Mouse (Mus musculus) limb, embryonic 10.5 days (tissue): ENCODE measurements around the gene Lmo4. TPM values are rescaled to one million over a fixed set of nuclear protein-coding genes. Genes with fewer than 3 reads are reported as not detected.

Source experiments
- DNase-seq: peaks from one replicate; pipeline ENCODE4 v3.0.0-alpha.2; 2017; ENCODE audit warnings: low spot score
- H3K27ac ChIP-seq: fragments of 300-500 bp; sonication (generic); 2 replicates; pipeline ENCODE4 v1.5.1; 2016; ENCODE audit warnings: mild to moderate bottlenecking
- H3K27me3 ChIP-seq: fragments of 300-500 bp; sonication (generic); 2 replicates; pipeline ENCODE4 v1.6.1; 2016; ENCODE audit warnings: low read depth, mild to moderate bottlenecking; ENCODE audit not compliant: poor library complexity, severe bottlenecking
- H3K36me3 ChIP-seq: fragments of 300-500 bp; sonication (generic); 2 replicates; pipeline ENCODE4 v1.6.1; 2016; ENCODE audit warnings: mild to moderate bottlenecking, moderate library complexity
- H3K4me1 ChIP-seq: fragments of 300-500 bp; sonication (generic); 2 replicates; pipeline ENCODE4 v1.6.1; 2016
- H3K4me3 ChIP-seq: fragments of 300-500 bp; sonication (generic); 2 replicates; pipeline ENCODE4 v1.5.1; 2016; ENCODE audit warnings: mild to moderate bottlenecking, moderate library complexity
- H3K9me3 ChIP-seq: fragments of 300-500 bp; sonication (generic); replicated peaks from 2 replicates; pipeline ENCODE4 v1.6.1; 2016; ENCODE audit warnings: mild to moderate bottlenecking
- WGBS: fragments of 180-500 bp; shearing (Covaris S2); methylation state at CpG from one replicate; pipeline ENCODE4 v1.1.7; 2016; 5-methylcytosine and 5-hydroxymethylcytosine counted together
- polyA plus RNA-seq: library from polyadenylated mRNA; unstranded; fragments of >200 nt; fragmentation: Nextera tagmentation; extraction: Ambion mirVana; gene quantifications from 2 replicates; pipeline ENCODE4 v1.2.1, GENCODE M21; 2016

Lmo4 gene
- 45.9 and 56.6 TPM in 2 replicates for polyA plus RNA-seq

GRCm38 (mm10) chr3:144204413-144205311 lies at the start of gene Lmo4:
Lmo4 (minus strand) TSS chr3:144205220.
- Histone ChIP-seq H3K27me3 (no peaks in the 10 kb centered on the region), H3K27ac (peak within 1 kb of the TSS; percentile 98), H3K9me3 (no peaks in the 10 kb centered on the region), H3K36me3 (peaks cover 23% of the 10 kb centered on the region), H3K4me1 (peaks cover 35% of the 10 kb centered on the region), H3K4me3 (peak within 1 kb of the TSS; percentile 91)
- under 1% methylated on average over 64 of the region's 76 CpGs for WGBS
- peak; percentile 85 for DNase-seq

GRCm38 (mm10) chr3:144254281-144254680 lies 49.3 kb upstream of the Lmo4 start:
- Histone ChIP-seq H3K27me3 (no peaks in the 10 kb centered on the region), H3K36me3 (no peaks in the 10 kb centered on the region), H3K4me3 (no peak overlapping the region), H3K9me3 (no peaks in the 10 kb centered on the region), H3K4me1 (peaks cover 7% of the 10 kb centered on the region; the same call in 1 of the 2 replicates), H3K27ac (no peak overlapping the region)
- DNase-seq = no peak
- 85% methylated on average over 5 of the region's 5 CpGs for WGBS

DNA sequence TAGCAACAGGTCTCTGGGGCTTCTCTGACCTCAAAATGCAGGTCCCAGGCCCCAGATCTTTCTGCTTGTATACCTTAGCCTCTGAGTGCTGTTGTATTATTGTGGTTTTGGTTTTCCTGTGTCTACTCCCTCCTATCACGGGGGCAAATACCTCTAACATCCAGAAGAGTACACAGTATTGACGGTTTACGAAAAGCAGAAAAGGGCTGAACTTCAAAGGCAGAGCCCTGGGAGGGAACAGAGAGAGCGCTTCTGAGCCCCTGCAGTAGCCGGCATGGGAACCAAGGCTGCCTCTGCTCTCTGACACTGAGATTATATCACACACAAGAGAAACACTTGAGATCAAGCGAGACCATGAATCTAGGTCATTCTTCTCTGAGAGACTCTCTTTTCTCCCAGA lies 48.0 kb upstream of the Lmo4 start:
- H3K36me3 ChIP-seq = no peaks in the 10 kb centered on the region
- no peak overlapping the region for H3K27ac ChIP-seq
- H3K27me3 ChIP-seq = no peaks in the 10 kb centered on the region
- no peak for DNase-seq
- peaks cover 4% of the 10 kb centered on the region; the same call in 1 of the 2 replicates for H3K4me1 ChIP-seq
- no peaks in the 10 kb centered on the region for H3K9me3 ChIP-seq
- 64% methylated on average over 6 of the region's 6 CpGs for WGBS
- H3K4me3 ChIP-seq = no peak overlapping the region

DNA sequence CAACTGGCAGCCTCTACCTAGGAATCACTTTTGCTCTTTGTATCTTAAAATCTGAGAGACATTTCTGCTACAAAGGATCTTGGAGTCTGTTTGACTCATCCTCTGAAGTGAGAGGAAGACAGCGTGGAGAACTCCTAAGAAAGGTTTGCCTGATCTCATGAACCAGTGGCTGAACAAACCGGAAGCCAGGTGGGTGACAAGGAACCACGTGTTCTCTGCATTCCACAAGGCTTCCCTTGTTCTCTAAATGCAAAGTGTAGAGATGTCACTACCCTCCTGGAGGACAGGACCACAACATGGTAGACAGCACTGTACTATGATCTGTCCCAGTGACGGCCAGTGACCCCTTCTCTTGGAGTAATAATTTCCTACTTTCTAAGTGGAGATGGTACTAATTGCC lies 47.1 kb upstream of the Lmo4 start:
- no peak for DNase-seq
- Histone ChIP-seq H3K9me3 (no peaks in the 10 kb centered on the region), H3K27me3 (no peaks in the 10 kb centered on the region), H3K36me3 (no peaks in the 10 kb centered on the region), H3K4me1 (0 out of 2 replicates have a peak, but pooled peaks cover 3% of the 10 kb centered on the region), H3K27ac (no peak overlapping the region), H3K4me3 (no peak overlapping the region)
- WGBS = 90% methylated on average over 4 of the region's 4 CpGs

- no peak overlapping the region for H3K4me3 ChIP-seq
- 27% methylated on average over 15 of the region's 15 CpGs for WGBS
- no peaks in the 10 kb centered on the region for H3K27me3 ChIP-seq
- H3K9me3 ChIP-seq = no peaks in the 10 kb centered on the region
- no peak overlapping the region for H3K27ac ChIP-seq
- no peaks in the 10 kb centered on the region for H3K36me3 ChIP-seq
- no peaks in the 10 kb centered on the region for H3K4me1 ChIP-seq
- peak; percentile 86 for DNase-seq
These were observed 37.1 kb upstream of the Lmo4 start for GRCm38 (mm10) chr3:144242025-144242673.

GRCm38 (mm10) chr3:144241161-144241560 lies 36.1 kb upstream of the Lmo4 start:
- no peak for DNase-seq
- Histone ChIP-seq H3K36me3 (no peaks in the 10 kb centered on the region), H3K9me3 (no peaks in the 10 kb centered on the region), H3K4me3 (no peak overlapping the region), H3K27me3 (no peaks in the 10 kb centered on the region), H3K4me1 (no peaks in the 10 kb centered on the region), H3K27ac (no peak overlapping the region)
- 90% methylated on average over 3 of the region's 3 CpGs for WGBS

DNA sequence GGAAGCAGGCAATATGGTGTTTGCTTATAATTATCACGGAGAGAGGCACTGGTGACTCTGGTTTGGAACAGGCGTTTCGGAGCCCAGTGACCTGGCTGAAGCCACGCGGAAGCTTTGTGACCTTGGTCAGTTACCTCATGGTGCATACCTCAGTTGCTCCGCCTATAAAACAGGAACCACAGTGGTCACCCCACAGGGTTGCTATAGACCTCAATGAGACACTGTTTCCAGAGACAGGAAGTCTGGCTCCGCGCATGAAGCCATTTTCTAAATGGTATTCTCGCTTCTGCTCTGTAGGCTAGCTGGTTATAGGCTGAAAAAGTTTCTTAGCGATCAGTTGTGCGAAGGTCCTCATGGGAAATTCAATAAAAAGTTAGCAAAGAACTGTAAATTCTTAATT lies 33.5 kb upstream of the Lmo4 start:
- no peak overlapping the region for H3K27ac ChIP-seq
- DNase-seq = no peak
- WGBS = 94% methylated on average over 11 of the region's 11 CpGs
- no peaks in the 10 kb centered on the region for H3K36me3 ChIP-seq
- no peaks in the 10 kb centered on the region for H3K4me1 ChIP-seq
- H3K4me3 ChIP-seq = no peak overlapping the region
- H3K9me3 ChIP-seq = no peaks in the 10 kb centered on the region
- H3K27me3 ChIP-seq = no peaks in the 10 kb centered on the region

DNA sequence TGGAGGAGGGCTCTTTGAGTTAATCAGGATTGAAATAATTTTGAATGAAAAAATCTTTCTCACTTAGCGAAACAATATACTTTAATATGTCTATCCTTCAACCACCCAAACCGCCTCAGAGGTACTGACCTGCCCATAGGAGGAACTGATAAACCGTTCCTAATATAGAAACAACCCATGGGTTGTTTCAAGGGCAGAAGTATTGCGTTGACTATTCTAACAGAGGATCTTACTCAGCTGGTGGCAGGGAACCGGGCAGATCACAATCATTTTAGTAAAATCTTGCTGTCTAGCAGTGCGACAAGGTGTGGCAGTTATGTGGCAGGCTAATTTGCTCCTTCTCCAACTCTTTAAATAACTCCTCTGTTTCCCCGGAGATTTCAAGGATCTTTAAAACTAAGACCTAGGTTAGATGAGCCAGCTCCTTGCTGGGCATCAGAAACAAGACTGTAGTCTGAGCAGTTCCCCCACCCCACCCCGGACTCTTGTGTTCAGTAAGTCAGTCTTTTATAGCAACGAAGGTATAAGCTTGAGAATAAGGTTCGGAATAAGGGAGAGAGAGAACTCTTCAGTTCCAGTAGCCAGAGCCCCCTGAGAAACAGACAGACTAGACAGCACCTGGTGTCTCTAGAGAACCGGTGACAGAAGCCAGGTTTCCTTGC lies 27.5 kb upstream of the Lmo4 start:
- no peaks in the 10 kb centered on the region for H3K36me3 ChIP-seq
- 92% methylated on average over 11 of the region's 11 CpGs for WGBS
- H3K27me3 ChIP-seq = no peaks in the 10 kb centered on the region
- H3K9me3 ChIP-seq = no peaks in the 10 kb centered on the region
- no peak overlapping the region for H3K27ac ChIP-seq
- DNase-seq = no peak
- peaks cover 13% of the 10 kb centered on the region for H3K4me1 ChIP-seq
- H3K4me3 ChIP-seq = no peak overlapping the region

GRCm38 (mm10) chr3:144231931-144232330 lies 26.9 kb upstream of the Lmo4 start:
- Histone ChIP-seq H3K36me3 (no peaks in the 10 kb centered on the region), H3K27me3 (no peaks in the 10 kb centered on the region), H3K4me3 (no peak overlapping the region), H3K4me1 (peaks cover 13% of the 10 kb centered on the region), H3K9me3 (no peaks in the 10 kb centered on the region), H3K27ac (no peak overlapping the region)
- WGBS = 89% methylated on average over 6 of the region's 6 CpGs
- no peak for DNase-seq

DNA sequence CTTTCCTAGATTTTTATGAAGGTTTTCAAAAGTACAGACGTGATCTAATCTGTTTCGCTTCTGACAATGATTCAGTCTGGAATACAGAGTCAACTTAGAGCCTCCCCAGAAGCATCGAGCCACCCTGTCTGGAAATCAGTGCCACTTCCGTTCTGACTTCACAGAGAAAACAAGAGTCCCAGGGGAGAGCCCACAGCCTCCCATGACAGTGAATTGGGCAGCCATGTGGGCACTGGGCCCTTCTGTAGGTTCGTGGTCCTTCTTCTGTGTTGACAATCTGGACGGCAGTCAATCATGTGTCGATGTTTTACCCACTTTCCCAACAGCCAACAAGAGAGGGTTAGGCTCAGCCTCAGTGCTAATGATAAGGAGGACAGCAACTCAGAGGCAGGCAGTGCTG lies 26.4 kb upstream of the Lmo4 start:
- Histone ChIP-seq H3K36me3 (no peaks in the 10 kb centered on the region), H3K27ac (no peak overlapping the region), H3K9me3 (no peaks in the 10 kb centered on the region), H3K4me3 (no peak overlapping the region), H3K27me3 (no peaks in the 10 kb centered on the region), H3K4me1 (peaks cover 13% of the 10 kb centered on the region)
- WGBS = 87% methylated on average over 7 of the region's 7 CpGs
- DNase-seq = peak; percentile 19

DNA sequence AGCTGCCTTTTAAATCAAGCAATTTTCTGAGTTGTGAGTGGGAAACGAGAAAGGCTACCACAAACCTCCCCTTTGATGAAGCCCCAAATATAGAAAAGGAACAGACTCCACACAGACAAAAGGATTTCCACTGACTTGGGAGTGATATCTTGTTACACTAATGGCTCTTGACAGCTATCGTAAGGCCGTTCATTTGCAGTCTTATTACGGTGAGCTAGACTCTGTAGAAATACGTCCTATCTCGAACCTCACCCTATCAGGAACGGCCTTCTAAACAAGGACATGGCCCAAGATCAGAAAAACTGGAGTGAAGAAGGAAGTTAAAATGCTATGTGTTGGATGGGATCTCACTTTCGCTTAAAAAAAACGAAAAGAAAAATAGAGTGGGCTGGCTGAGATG lies 25.0 kb upstream of the Lmo4 start:
- no peak overlapping the region for H3K27ac ChIP-seq
- WGBS = 79% methylated on average over 9 of the region's 9 CpGs

DNA sequence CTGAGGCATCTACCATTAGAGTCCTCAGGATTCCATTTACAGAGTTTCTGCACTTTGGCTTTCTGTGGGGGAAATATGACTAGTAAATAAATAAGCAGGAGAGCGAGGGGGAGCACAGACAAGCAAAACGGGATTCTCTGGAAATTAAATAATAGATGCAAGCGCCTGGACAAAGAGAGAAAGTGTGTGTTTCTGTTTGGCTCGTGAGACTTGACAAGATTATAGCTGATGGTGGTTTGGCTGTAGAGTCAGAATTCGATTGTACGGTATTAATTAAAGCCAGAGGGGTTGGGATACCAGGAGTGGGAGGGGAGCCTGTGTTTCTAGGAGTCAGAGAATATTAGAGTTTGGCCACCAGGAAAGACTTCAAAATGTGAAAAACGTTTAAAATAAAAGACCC lies 24.3 kb upstream of the Lmo4 start:
- WGBS = 59% methylated on average over 7 of the region's 7 CpGs
- no peak overlapping the region for H3K4me3 ChIP-seq
- DNase-seq = no peak
- no peaks in the 10 kb centered on the region for H3K27me3 ChIP-seq
- H3K27ac ChIP-seq = no peak overlapping the region; the same call in 1 of the 2 replicates
- H3K9me3 ChIP-seq = no peaks in the 10 kb centered on the region
- peaks cover 25% of the 10 kb centered on the region for H3K4me1 ChIP-seq
- no peaks in the 10 kb centered on the region for H3K36me3 ChIP-seq

More for the DNA sequence above, 25.0 kb upstream of the Lmo4 start:
- no peaks in the 10 kb centered on the region for H3K36me3 ChIP-seq
- H3K27me3 ChIP-seq = no peaks in the 10 kb centered on the region
- H3K4me3 ChIP-seq = no peak overlapping the region
- peak; percentile 9 for DNase-seq
- H3K4me1 ChIP-seq = peaks cover 18% of the 10 kb centered on the region
- H3K9me3 ChIP-seq = no peaks in the 10 kb centered on the region
